Mouse (Mus musculus) large intestine, adult 2 months (tissue): ENCODE measurements around the gene Defb19. TPM values are rescaled to one million over a fixed set of nuclear protein-coding genes. Genes with fewer than 3 reads are reported as not detected.

ENCODE experiments used
- polyA plus RNA-seq: library from polyadenylated mRNA; depleted of rRNA; stranded (reverse); fragments of >200 nt; gene quantifications from 2 replicates; pipeline ENCODE4 v1.2.3, GENCODE M21; 2012; rRNA removed

Defb19 gene
- polyA plus RNA-seq, 1 experiment: not detected

Other genes with a start within 250 kb of the Defb19 start
- 190 and 253 TPM in 2 replicates for gene Rbck1, start 247.7 kb downstream of the Defb19 start, polyA plus RNA-seq
- gene Trib3, start 236.3 kb downstream of the Defb19 start, polyA plus RNA-seq: 2.1 and 5.9 TPM in 2 replicates
- 0.34 and 0.87 TPM in 2 replicates for gene Nrsn2, start 203.7 kb downstream of the Defb19 start, polyA plus RNA-seq
- 1.9 and 2.0 TPM in 2 replicates for gene Sox12, start 182.2 kb downstream of the Defb19 start, polyA plus RNA-seq
- gene Zcchc3, start 165.3 kb downstream of the Defb19 start, polyA plus RNA-seq: 1.7 and 2.0 TPM in 2 replicates
- gene 6820408C15Rik, start 164.7 kb downstream of the Defb19 start, polyA plus RNA-seq: not detected in 2 replicates
- gene Defb23, start 115.7 kb downstream of the Defb19 start, polyA plus RNA-seq: not detected in 2 replicates
- 0.26 and 0.69 TPM in 2 replicates for gene Defb20, start 103.2 kb downstream of the Defb19 start, polyA plus RNA-seq
- gene Defb22, start 90.2 kb downstream of the Defb19 start, polyA plus RNA-seq: not detected in 2 replicates
- not detected in 2 replicates for gene Defb26, start 68.6 kb downstream of the Defb19 start, polyA plus RNA-seq
- gene Defb28, start 62.1 kb downstream of the Defb19 start, polyA plus RNA-seq: not detected in 2 replicates
- not detected in 2 replicates for gene Defb29, start 40.2 kb downstream of the Defb19 start, polyA plus RNA-seq
- not detected in 2 replicates for gene Gm17416, start 11.0 kb downstream of the Defb19 start, polyA plus RNA-seq
- not detected in 2 replicates for gene Defb21, start 7.6 kb downstream of the Defb19 start, polyA plus RNA-seq
- not detected in 2 replicates for gene Defb45, start 19.1 kb upstream of the Defb19 start, polyA plus RNA-seq
- not detected in 2 replicates for gene Defb36, start 24.0 kb upstream of the Defb19 start, polyA plus RNA-seq
- gene Defb25, start 42.7 kb upstream of the Defb19 start, polyA plus RNA-seq: 0.78 and 1.1 TPM in 2 replicates
- gene Rem1, start 46.6 kb upstream of the Defb19 start, polyA plus RNA-seq: 3.6 and 3.7 TPM in 2 replicates
- 102 and 126 TPM in 2 replicates for gene H13, start 89.1 kb upstream of the Defb19 start, polyA plus RNA-seq
- gene Mcts2, start 106.7 kb upstream of the Defb19 start, polyA plus RNA-seq: 5.8 and 6.4 TPM in 2 replicates
- 365 and 412 TPM in 2 replicates for gene Id1, start 155.9 kb upstream of the Defb19 start, polyA plus RNA-seq
- gene Cox4i2, start 173.9 kb upstream of the Defb19 start, polyA plus RNA-seq: 1.6 and 2.0 TPM in 2 replicates